In genomic region chr15:103340786-103341185, GRCm38 (mm10) we compare ENCODE assay signal across 8 mouse cellular contexts. TPM values are rescaled to one million over a fixed set of nuclear protein-coding genes. Genes with fewer than 3 reads are reported as not detected.
DNase-seq lines count a peak whose midpoint lies in the region; ATAC-seq lines count a peak whose summit lies in the region.
"Had no signal": no experiment of that assay in that cellular context is flagged by ENCODE, and none has a peak within 500 bp of the region (broad histone marks: within the 10 kb centered on the region; RNA-seq: fewer than 3 reads in every experiment).

No protein-coding gene starts in this region.

- H3K4me2 ChIP-seq in lung, embryonic 15.5 days: peak overlapping the region; percentile 87; the same call in 1 of the 2 replicates
- peak overlapping the region; percentile 79 for H3K4me2 ChIP-seq in embryonic facial prominence, embryonic 15.5 days (replicated peaks)
- peak overlapping the region; percentile 92 for H3K4me2 ChIP-seq in limb, embryonic 15.5 days
- peak overlapping the region; percentile 86 for H3K4me2 ChIP-seq in stomach, embryonic 14.5 days (replicated peaks; ENCODE audit: low read depth, low read length)

- peaks cover 20% of the 10 kb centered on the region for H3K36me3 ChIP-seq in lung, embryonic 15.5 days
- H3K36me3 ChIP-seq in embryonic facial prominence, embryonic 15.5 days: peaks cover 21% of the 10 kb centered on the region
- peaks cover 24% of the 10 kb centered on the region for H3K36me3 ChIP-seq in limb, embryonic 15.5 days
- peaks cover 18% of the 10 kb centered on the region; the same call in 1 of the 2 replicates for H3K36me3 ChIP-seq in stomach, embryonic 14.5 days (ENCODE audit: control insufficient read depth, insufficient read depth, low read length)

- intact Hi-C loops in gastrocnemius, postnatal 36 days (cut with DNase I): no loop called here

- WGBS in lung, embryonic 15.5 days: 24% methylated on average over 4 of the region's 4 CpGs
- WGBS in embryonic facial prominence, embryonic 15.5 days: 16% methylated on average over 4 of the region's 4 CpGs
- 19% methylated on average over 4 of the region's 4 CpGs for WGBS in limb, embryonic 15.5 days
- 20% methylated on average over 4 of the region's 4 CpGs for WGBS in stomach, embryonic 14.5 days

- no peak for ATAC-seq in lung, embryonic 15.5 days (ENCODE audit: borderline replicate concordance, extremely low read depth, low FRiP score, low TSS enrichment)
- ATAC-seq in embryonic facial prominence, embryonic 15.5 days (ENCODE audit: insufficient number of reproducible peaks, low FRiP score, low TSS enrichment, low read depth): no peak
- no peak; the same call in 1 of the 2 replicates for ATAC-seq in limb, embryonic 15.5 days (ENCODE audit: insufficient number of reproducible peaks, low FRiP score, low TSS enrichment, low read depth)
- ATAC-seq in stomach, embryonic 14.5 days (ENCODE audit: insufficient number of reproducible peaks, insufficient read depth, low FRiP score, low read depth): no peak

- peaks cover 13% of the 10 kb centered on the region for H3K4me1 ChIP-seq in lung, embryonic 15.5 days
- H3K4me1 ChIP-seq in embryonic facial prominence, embryonic 15.5 days: peaks cover 61% of the 10 kb centered on the region
- peaks cover 28% of the 10 kb centered on the region for H3K4me1 ChIP-seq in limb, embryonic 15.5 days
- H3K4me1 ChIP-seq in stomach, embryonic 14.5 days (ENCODE audit: control insufficient read depth, insufficient read depth, low read length): peaks cover 11% of the 10 kb centered on the region; the same call in 1 of the 2 replicates

- peaks cover 59% of the 10 kb centered on the region for H3K27me3 ChIP-seq in lung, embryonic 15.5 days
- peaks cover 14% of the 10 kb centered on the region; the same call in 1 of the 2 replicates for H3K27me3 ChIP-seq in embryonic facial prominence, embryonic 15.5 days
- H3K27me3 ChIP-seq in limb, embryonic 15.5 days: peaks cover 38% of the 10 kb centered on the region
- H3K27me3 ChIP-seq in stomach, embryonic 14.5 days (ENCODE audit: control insufficient read depth, insufficient read depth, low read length): 0 out of 2 replicates have a peak, but pooled peaks cover 11% of the 10 kb centered on the region

- no peak overlapping the region for H3K4me3 ChIP-seq in lung, embryonic 15.5 days
- H3K4me3 ChIP-seq in embryonic facial prominence, embryonic 15.5 days (replicated peaks): peak overlapping the region; percentile 57
- peak overlapping the region; percentile 56; the same call in 1 of the 2 replicates for H3K4me3 ChIP-seq in limb, embryonic 15.5 days
- no peak overlapping the region for H3K4me3 ChIP-seq in stomach, embryonic 14.5 days (ENCODE audit: low read depth, low read length)

- H3K9ac ChIP-seq in lung, embryonic 15.5 days: no peak overlapping the region
- H3K9ac ChIP-seq in embryonic facial prominence, embryonic 15.5 days: no peak overlapping the region
- no peak overlapping the region for H3K9ac ChIP-seq in limb, embryonic 15.5 days
- H3K9ac ChIP-seq in stomach, embryonic 14.5 days (replicated peaks; ENCODE audit: low read depth, low read length): no peak overlapping the region

- DNase-seq in lung, postnatal 25 days (ENCODE audit: low spot score): no peak
- DNase-seq in spleen, postnatal 14 days (ENCODE audit: low spot score in 2 of 2): no peak
- no peak for DNase-seq in gastrocnemius, postnatal 36 days
- DNase-seq: lung, adult 18-20 months had no signal

- no peak overlapping the region for H3K27ac ChIP-seq in lung, embryonic 15.5 days
- H3K27ac ChIP-seq in embryonic facial prominence, embryonic 15.5 days (replicated peaks): peak overlapping the region; percentile 22; the same call in 1 of the 2 replicates
- H3K27ac ChIP-seq in limb, embryonic 15.5 days: no peak overlapping the region
- H3K27ac ChIP-seq in stomach, embryonic 14.5 days (ENCODE audit: low read length): no peak overlapping the region

- no peaks in the 10 kb centered on the region for H3K9me3 ChIP-seq in lung, embryonic 15.5 days
- H3K9me3 ChIP-seq in embryonic facial prominence, embryonic 15.5 days (replicated peaks): no peaks in the 10 kb centered on the region
- no peaks in the 10 kb centered on the region for H3K9me3 ChIP-seq in limb, embryonic 15.5 days
- no peaks in the 10 kb centered on the region for H3K9me3 ChIP-seq in stomach, embryonic 14.5 days (ENCODE audit: control insufficient read depth, low read depth, low read length)

RNA-seq across cellular contexts. Expression of gene Zfp385a, which starts 0.9 kb away (rescaled TPM):
- polyA plus RNA-seq in lung, embryonic 15.5 days (2015; fragmentation: Nextera tagmentation; extraction: Ambion mirVana): 7.7 and 9.0 TPM in 2 replicates
- 16.1 and 18.9 TPM in 2 replicates for polyA plus RNA-seq in embryonic facial prominence, embryonic 15.5 days (2015; fragmentation: Nextera tagmentation; extraction: Ambion mirVana)
- 17.1 and 19.4 TPM in 2 replicates for polyA plus RNA-seq in limb, embryonic 15.5 days (2015; fragmentation: Nextera tagmentation; extraction: Ambion mirVana)
- polyA plus RNA-seq in stomach, embryonic 14.5 days (2014; fragmentation: Nextera tagmentation; extraction: Ambion mirVana): 11.1 and 11.7 TPM in 2 replicates
- total RNA-seq in gastrocnemius, postnatal 36 days (2021): 10 to 100 TPM in 1 of 2 experiments, 1 to 10 TPM in 1; 8.7 to 12.7 TPM

RNA-seq across cellular contexts. Expression of gene Itga5, which starts 25.8 kb away (rescaled TPM):
- polyA plus RNA-seq in lung, embryonic 15.5 days (2015; fragmentation: Nextera tagmentation; extraction: Ambion mirVana): 39.6 and 42.7 TPM in 2 replicates
- polyA plus RNA-seq in embryonic facial prominence, embryonic 15.5 days (2015; fragmentation: Nextera tagmentation; extraction: Ambion mirVana): 51.2 and 52.2 TPM in 2 replicates
- 62.0 and 64.9 TPM in 2 replicates for polyA plus RNA-seq in limb, embryonic 15.5 days (2015; fragmentation: Nextera tagmentation; extraction: Ambion mirVana)
- 67.5 and 71.2 TPM in 2 replicates for polyA plus RNA-seq in stomach, embryonic 14.5 days (2014; fragmentation: Nextera tagmentation; extraction: Ambion mirVana)
- 1 to 10 TPM; 8.7 to 9.1 TPM for total RNA-seq in gastrocnemius, postnatal 36 days (2021)

RNA-seq across cellular contexts. Expression of gene Gpr84, which starts 30.4 kb away (rescaled TPM):
- 0.29 and 0.36 TPM in 2 replicates for polyA plus RNA-seq in lung, embryonic 15.5 days (2015; fragmentation: Nextera tagmentation; extraction: Ambion mirVana)
- polyA plus RNA-seq in embryonic facial prominence, embryonic 15.5 days (2015; fragmentation: Nextera tagmentation; extraction: Ambion mirVana): 0.50 and 0.73 TPM in 2 replicates
- polyA plus RNA-seq in limb, embryonic 15.5 days (2015; fragmentation: Nextera tagmentation; extraction: Ambion mirVana): 0.20 and 0.36 TPM in 2 replicates
- 0.24 and 0.46 TPM in 2 replicates for polyA plus RNA-seq in stomach, embryonic 14.5 days (2014; fragmentation: Nextera tagmentation; extraction: Ambion mirVana)
- total RNA-seq in gastrocnemius, postnatal 36 days (2021): not detected

Comparison
In these comparisons a context has a peak if more than half of its experiments do, and no peak if none do; other contexts are left out.
1. H3K4me3 ChIP-seq: peak in embryonic facial prominence, embryonic 15.5 days (single experiment) and limb, embryonic 15.5 days (single experiment); none in lung, embryonic 15.5 days (single experiment) and stomach, embryonic 14.5 days (single experiment).
2. Peak in every context shown above with its lines, with median percentiles within 50 percentile points of each other: H3K4me2 ChIP-seq.